14 mouse cellular contexts compared by ENCODE assay signal in genomic region chr8:45052618-45053017, GRCm38 (mm10). TPM values are rescaled to one million over a fixed set of nuclear protein-coding genes. Genes with fewer than 3 reads are reported as not detected.
"Had no signal": no experiment of that assay in that cellular context is flagged by ENCODE, and none has a peak within 500 bp of the region (broad histone marks: within the 10 kb centered on the region; RNA-seq: fewer than 3 reads in every experiment).

No protein-coding gene starts in this region.

- H3K9ac ChIP-seq: limb, embryonic 13.5 days; liver, embryonic 14.5 days; neural tube, embryonic 15.5 days had no signal

- H3K4me1 ChIP-seq: limb, embryonic 13.5 days; neural tube, embryonic 15.5 days had no signal

- H3K9me3 ChIP-seq: neural tube, embryonic 15.5 days had no signal

- H3K4me2 ChIP-seq: limb, embryonic 13.5 days; neural tube, embryonic 15.5 days had no signal

- H3K4me3 ChIP-seq: limb, embryonic 13.5 days; myocyte; neural tube, embryonic 15.5 days had no signal

- H3K27ac ChIP-seq: limb, embryonic 13.5 days; liver, embryonic 14.5 days; neural tube, embryonic 15.5 days had no signal

- H3K27me3 ChIP-seq: limb, embryonic 13.5 days; neural tube, embryonic 15.5 days had no signal

- DNase-seq: kidney, postnatal 14 days; left cerebral cortex, postnatal 4 days; lung, adult 18-20 months; right cerebral cortex, adult 18-20 months; right cerebral cortex, postnatal 25 days; thymus, postnatal 36 days had no signal

RNA-seq across cellular contexts. Expression of gene Mtnr1a, which starts 16.3 kb away (rescaled TPM):
- polyA plus RNA-seq: kidney, embryonic 14.5 days; lung, embryonic 16.5 days; myocyte; small intestine, adult 2 months; thymus, postnatal 0 days had no signal
